Mouse (Mus musculus): Measurements from ENCODE around the gene Erich6. TPM values are rescaled to one million over a fixed set of nuclear protein-coding genes. Genes with fewer than 3 reads are reported as not detected.
A peak's percentile ranks its signal among the peaks of the same experiment; 100 is the strongest.

Erich6 gene
- polyA plus RNA-seq, 1 experiment from 2014 or later: not detected

GRCm38 (mm10) chr3:58680943-58681637 is 44.1 kb upstream of the Erich6 start:
- DNase-seq: no peak
- ATAC-seq: peak; percentile 89
- H3K27ac ChIP-seq (ENCODE audit: low read depth): peak overlapping the region; percentile 74
- WGBS (ENCODE audit: insufficient replicate concordance): 58% methylated on average over 7 of the region's 7 CpGs
- H3K27me3 ChIP-seq (ENCODE audit: insufficient read depth, low read length): no peaks in the 10 kb centered on the region
- H3K4me3 ChIP-seq (ENCODE audit: low read depth, low read length): no peak overlapping the region
- H3K36me3 ChIP-seq (replicated peaks; ENCODE audit: insufficient read depth, low read length): peaks cover 6% of the 10 kb centered on the region; the same call in 1 of the 2 replicates
- no peaks in the 10 kb centered on the region for H3K9me3 ChIP-seq (ENCODE audit: low read length)
- no peak overlapping the region for H3K9ac ChIP-seq (replicated peaks)
- TF ChIP-seq EP300 (IDR thresholded peaks at IDR 0.05; ENCODE audit: low read depth) (0 out of 2 replicates have a peak, but pooled peaks have one; percentile 11), CTCF (IDR thresholded peaks at IDR 0.05; ENCODE audit: low read depth) (no peak)
- H3K4me1 ChIP-seq (ENCODE audit: insufficient read depth): peaks cover 30% of the 10 kb centered on the region
- peak overlapping the region; percentile 60 for H3K4me2 ChIP-seq (ENCODE audit: low read depth, low read length)

- 44% methylated on average over 4 of the region's 4 CpGs for WGBS (ENCODE audit: insufficient replicate concordance)
- H3K4me2 ChIP-seq (ENCODE audit: low read depth, low read length): peak overlapping the region; percentile 32; the same call in 1 of the 2 replicates
- no peaks in the 10 kb centered on the region for H3K9me3 ChIP-seq (ENCODE audit: low read length)
- ATAC-seq: no peak
- no peak overlapping the region for H3K4me3 ChIP-seq (ENCODE audit: low read depth, low read length)
- peak overlapping the region; percentile 74 for H3K27ac ChIP-seq (ENCODE audit: low read depth)
- peaks cover 25% of the 10 kb centered on the region for H3K4me1 ChIP-seq (ENCODE audit: insufficient read depth)
- H3K36me3 ChIP-seq (replicated peaks; ENCODE audit: insufficient read depth, low read length): peaks cover 14% of the 10 kb centered on the region
- no peak for DNase-seq
- no peak overlapping the region for H3K9ac ChIP-seq (replicated peaks)
- no peaks in the 10 kb centered on the region for H3K27me3 ChIP-seq (ENCODE audit: insufficient read depth, low read length)
- TF ChIP-seq EP300 (IDR thresholded peaks at IDR 0.05; ENCODE audit: low read depth): no peak
- no peak for TF ChIP-seq CTCF (IDR thresholded peaks at IDR 0.05; ENCODE audit: low read depth)
These were observed 43.0 kb upstream of the Erich6 start for GRCm38 (mm10) chr3:58679996-58680395.

- ATAC-seq (no peak), DNase-seq (no peak)
- H3K4me1 ChIP-seq (ENCODE audit: insufficient read depth): peaks cover 24% of the 10 kb centered on the region
- H3K27me3 ChIP-seq (ENCODE audit: insufficient read depth, low read length): no peaks in the 10 kb centered on the region
- WGBS (ENCODE audit: insufficient replicate concordance): 43% methylated on average over 2 of the region's 2 CpGs
- H3K9ac ChIP-seq (replicated peaks): no peak overlapping the region
- H3K36me3 ChIP-seq (replicated peaks; ENCODE audit: insufficient read depth, low read length): peaks cover 17% of the 10 kb centered on the region
- no peaks in the 10 kb centered on the region for H3K9me3 ChIP-seq (ENCODE audit: low read length)
- H3K27ac ChIP-seq (ENCODE audit: low read depth): peak overlapping the region; percentile 74; the same call in 1 of the 2 replicates
- no peak overlapping the region for H3K4me2 ChIP-seq (ENCODE audit: low read depth, low read length)
- TF ChIP-seq CTCF (IDR thresholded peaks at IDR 0.05; ENCODE audit: low read depth) (no peak), EP300 (IDR thresholded peaks at IDR 0.05; ENCODE audit: low read depth) (no peak)
- no peak overlapping the region for H3K4me3 ChIP-seq (ENCODE audit: low read depth, low read length)
These were observed 41.9 kb upstream of the Erich6 start for GRCm38 (mm10) chr3:58678905-58679304.

GRCm38 (mm10) chr3:58678384-58678783 is 41.4 kb upstream of the Erich6 start:
- Histone ChIP-seq H3K4me1 (ENCODE audit: insufficient read depth) (peaks cover 23% of the 10 kb centered on the region), H3K9me3 (ENCODE audit: low read length) (no peaks in the 10 kb centered on the region), H3K4me2 (ENCODE audit: low read depth, low read length) (no peak overlapping the region), H3K9ac (replicated peaks) (no peak overlapping the region), H3K27ac (ENCODE audit: low read depth) (no peak overlapping the region), H3K27me3 (ENCODE audit: insufficient read depth, low read length) (no peaks in the 10 kb centered on the region), H3K36me3 (replicated peaks; ENCODE audit: insufficient read depth, low read length) (peaks cover 17% of the 10 kb centered on the region), H3K4me3 (ENCODE audit: low read depth, low read length) (no peak overlapping the region)
- ATAC-seq (no peak), DNase-seq (no peak)
- no peak for TF ChIP-seq EP300 (IDR thresholded peaks at IDR 0.05; ENCODE audit: low read depth)
- no peak for TF ChIP-seq CTCF (IDR thresholded peaks at IDR 0.05; ENCODE audit: low read depth)
- WGBS (ENCODE audit: insufficient replicate concordance): 56% methylated on average over 8 of the region's 8 CpGs

GRCm38 (mm10) chr3:58677615-58678014 is 40.6 kb upstream of the Erich6 start:
- ATAC-seq (no peak), DNase-seq (no peak)
- H3K4me3 ChIP-seq (ENCODE audit: low read depth, low read length): no peak overlapping the region
- H3K4me2 ChIP-seq (ENCODE audit: low read depth, low read length): no peak overlapping the region
- no peak overlapping the region for H3K9ac ChIP-seq (replicated peaks)
- peaks cover 12% of the 10 kb centered on the region for H3K36me3 ChIP-seq (replicated peaks; ENCODE audit: insufficient read depth, low read length)
- 70% methylated on average over 3 of the region's 3 CpGs for WGBS (ENCODE audit: insufficient replicate concordance)
- no peaks in the 10 kb centered on the region for H3K9me3 ChIP-seq (ENCODE audit: low read length)
- peak overlapping the region; percentile 69 for H3K27ac ChIP-seq (ENCODE audit: low read depth)
- peaks cover 16% of the 10 kb centered on the region for H3K4me1 ChIP-seq (ENCODE audit: insufficient read depth)
- TF ChIP-seq EP300 (IDR thresholded peaks at IDR 0.05; ENCODE audit: low read depth): no peak
- TF ChIP-seq CTCF (IDR thresholded peaks at IDR 0.05; ENCODE audit: low read depth): no peak
- H3K27me3 ChIP-seq (ENCODE audit: insufficient read depth, low read length): no peaks in the 10 kb centered on the region

- H3K9ac ChIP-seq (replicated peaks): no peak overlapping the region
- 81% methylated on average over 5 of the region's 5 CpGs for WGBS (ENCODE audit: insufficient replicate concordance)
- no peak for ATAC-seq
These were observed 36.3 kb upstream of the Erich6 start for GRCm38 (mm10) chr3:58673295-58673694.

More at GRCm38 (mm10) chr3:58673295-58673694, 36.3 kb upstream of the Erich6 start:
- H3K4me3 ChIP-seq (ENCODE audit: low read depth, low read length): no peak overlapping the region
- H3K4me1 ChIP-seq (ENCODE audit: insufficient read depth): peaks cover 6% of the 10 kb centered on the region
- H3K36me3 ChIP-seq (replicated peaks; ENCODE audit: insufficient read depth, low read length): peaks cover 12% of the 10 kb centered on the region
- H3K27me3 ChIP-seq (ENCODE audit: insufficient read depth, low read length): no peaks in the 10 kb centered on the region
- no peak for TF ChIP-seq EP300 (IDR thresholded peaks at IDR 0.05; ENCODE audit: low read depth)
- TF ChIP-seq CTCF (IDR thresholded peaks at IDR 0.05; ENCODE audit: low read depth): no peak
- H3K4me2 ChIP-seq (ENCODE audit: low read depth, low read length): no peak overlapping the region
- H3K9me3 ChIP-seq (ENCODE audit: low read length): no peaks in the 10 kb centered on the region
- H3K27ac ChIP-seq (ENCODE audit: low read depth): no peak overlapping the region
- no peak for DNase-seq
